Mouse (Mus musculus): ENCODE measurements at regions not wholly inside any gene's neighbourhood (a gene's known extent, or its start where the extent isn't known, plus 50 kb on each side); places are given as distances from the start of the nearest gene placed in this dataset.

DNA sequence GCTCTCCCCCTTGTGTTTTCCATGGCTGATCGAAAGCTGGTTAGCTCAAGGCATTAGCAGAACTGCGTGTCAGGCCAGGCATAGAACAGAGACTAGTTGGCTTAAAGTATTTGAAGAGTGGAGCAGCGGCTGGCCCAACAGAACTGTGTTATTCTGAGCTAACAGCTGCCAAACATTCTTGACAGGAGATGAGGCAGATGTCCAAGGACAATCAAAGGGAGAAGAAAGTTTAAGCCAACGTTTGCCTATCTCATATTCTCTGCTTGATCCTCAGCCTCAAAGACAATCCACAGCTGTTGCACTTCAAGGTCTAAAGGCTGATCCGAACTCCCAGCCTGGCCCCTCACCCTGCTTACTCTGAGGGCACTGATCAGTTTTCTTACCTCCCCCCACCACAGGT is 401.2 kb upstream of the Nr2f2 start:
- Histone ChIP-seq H3K36me3 (ENCODE audit: control insufficient read depth, insufficient read depth, low read length) (no peaks in the 10 kb centered on the region), H3K9ac (ENCODE audit: low read depth, low read length, severe bottlenecking) (no peak overlapping the region), H3K27me3 (ENCODE audit: control insufficient read depth, insufficient read depth, low read length) (no peaks in the 10 kb centered on the region), H3K4me1 (ENCODE audit: control insufficient read depth, insufficient read depth, low read length) (no peaks in the 10 kb centered on the region), H3K27ac (replicated peaks; ENCODE audit: low read depth, low read length) (no peak overlapping the region), H3K4me3 (replicated peaks; ENCODE audit: low read length) (no peak overlapping the region), H3K9me3 (ENCODE audit: control insufficient read depth, low read length) (no peaks in the 10 kb centered on the region), H3K4me2 (replicated peaks; ENCODE audit: low read depth, low read length, severe bottlenecking) (no peak overlapping the region)
- TF ChIP-seq POLR2A (IDR thresholded peaks at IDR 0.05; ENCODE audit: borderline replicate concordance, extremely low read depth, insufficient read depth, insufficient read length), result no peak
- peak; percentile 42 for DNase-seq (ENCODE audit: low spot score)
- 67% methylated on average over 5 of the region's 5 CpGs for WGBS
- peak; percentile 85 for ATAC-seq (ENCODE audit: low FRiP score, low read depth)

DNA sequence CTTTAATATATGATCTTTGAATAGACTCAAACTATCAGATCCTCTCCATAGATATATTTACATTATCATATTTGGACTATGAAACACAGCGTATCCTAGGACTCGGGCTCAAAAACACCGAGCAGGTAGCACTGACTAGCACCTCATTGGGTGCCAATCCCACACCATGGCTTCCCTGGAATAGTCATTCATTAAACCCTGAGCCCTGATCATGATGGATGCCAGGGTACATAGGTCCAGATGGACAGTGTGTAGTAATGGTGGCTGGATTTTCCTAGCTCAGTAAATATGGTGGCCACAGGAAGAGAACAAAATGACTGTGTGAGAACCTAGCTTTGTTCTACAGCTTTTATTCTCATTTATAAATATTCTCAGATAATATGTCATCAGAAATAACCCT is 390.1 kb upstream of the Nr2f2 start:
- DNase-seq (ENCODE audit: low spot score) (no peak), ATAC-seq (ENCODE audit: low FRiP score, low read depth) (no peak)
- Histone ChIP-seq H3K27ac (replicated peaks; ENCODE audit: low read depth, low read length) (no peak overlapping the region), H3K9ac (ENCODE audit: low read depth, low read length, severe bottlenecking) (no peak overlapping the region), H3K4me3 (replicated peaks; ENCODE audit: low read length) (no peak overlapping the region), H3K27me3 (ENCODE audit: control insufficient read depth, insufficient read depth, low read length) (no peaks in the 10 kb centered on the region), H3K9me3 (ENCODE audit: control insufficient read depth, low read length) (no peaks in the 10 kb centered on the region), H3K4me1 (ENCODE audit: control insufficient read depth, insufficient read depth, low read length) (no peaks in the 10 kb centered on the region), H3K36me3 (ENCODE audit: control insufficient read depth, insufficient read depth, low read length) (no peaks in the 10 kb centered on the region), H3K4me2 (replicated peaks; ENCODE audit: low read depth, low read length, severe bottlenecking) (no peak overlapping the region)
- TF ChIP-seq POLR2A (IDR thresholded peaks at IDR 0.05; ENCODE audit: borderline replicate concordance, extremely low read depth, insufficient read depth, insufficient read length), result no peak
- WGBS, result 99% methylated on average over 3 of the region's 3 CpGs

DNA sequence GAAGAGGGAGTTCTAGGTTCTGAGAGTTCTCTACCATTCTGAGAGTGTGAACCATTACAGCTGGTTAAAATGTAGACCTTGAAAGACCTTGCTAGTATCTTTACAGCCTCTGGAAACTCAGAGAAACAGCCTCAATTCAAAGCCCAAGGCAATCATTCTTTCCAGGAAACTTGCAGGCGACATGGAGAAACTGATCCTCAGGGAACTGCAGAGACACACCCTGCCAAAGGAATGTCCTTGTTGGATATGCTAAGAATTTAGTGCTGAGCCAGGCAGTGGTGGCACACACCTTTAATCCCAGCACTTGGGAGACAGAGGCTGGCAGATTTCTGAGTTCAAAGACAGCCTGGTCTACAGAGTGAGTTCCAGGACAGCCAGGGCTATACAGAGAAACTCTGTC is 388.3 kb upstream of the Nr2f2 start:
- H3K9ac ChIP-seq (ENCODE audit: low read depth, low read length, severe bottlenecking), result no peak overlapping the region
- H3K4me1 ChIP-seq (ENCODE audit: control insufficient read depth, insufficient read depth, low read length), result no peaks in the 10 kb centered on the region
- WGBS, result 55% methylated on average over 1 of the region's 1 CpGs
- H3K36me3 ChIP-seq (ENCODE audit: control insufficient read depth, insufficient read depth, low read length), result no peaks in the 10 kb centered on the region
- no peaks in the 10 kb centered on the region for H3K9me3 ChIP-seq (ENCODE audit: control insufficient read depth, low read length)
- DNase-seq (ENCODE audit: low spot score), result no peak
- H3K4me2 ChIP-seq (replicated peaks; ENCODE audit: low read depth, low read length, severe bottlenecking), result no peak overlapping the region
- no peaks in the 10 kb centered on the region for H3K27me3 ChIP-seq (ENCODE audit: control insufficient read depth, insufficient read depth, low read length)
- TF ChIP-seq POLR2A (IDR thresholded peaks at IDR 0.05; ENCODE audit: borderline replicate concordance, extremely low read depth, insufficient read depth, insufficient read length), result no peak
- no peak overlapping the region for H3K27ac ChIP-seq (replicated peaks; ENCODE audit: low read depth, low read length)
- ATAC-seq (ENCODE audit: low FRiP score, low read depth), result no peak
- H3K4me3 ChIP-seq (replicated peaks; ENCODE audit: low read length), result no peak overlapping the region

DNA sequence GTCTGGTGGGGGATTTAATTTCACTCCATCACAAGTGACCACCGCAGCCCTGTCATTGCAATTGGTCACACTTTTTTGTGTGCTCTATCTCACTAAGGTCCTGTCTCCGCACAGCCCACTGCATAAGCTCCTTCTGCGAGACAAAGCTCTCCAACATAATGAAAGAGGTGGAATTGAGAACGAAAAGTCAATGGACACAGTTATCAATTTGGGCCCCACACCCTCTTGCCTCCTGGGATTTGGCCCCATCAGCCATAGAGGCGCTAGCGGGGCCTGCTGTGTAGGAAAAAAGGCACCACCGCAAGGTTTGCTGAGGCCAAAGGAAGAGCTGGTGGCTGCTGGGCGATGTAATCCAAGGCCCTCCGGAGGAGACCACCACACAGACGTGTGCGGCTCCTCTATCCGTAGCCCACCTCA is 386.3 kb upstream of the Nr2f2 start:
- no peaks in the 10 kb centered on the region for H3K9me3 ChIP-seq (ENCODE audit: control insufficient read depth, low read length)
- no peaks in the 10 kb centered on the region for H3K27me3 ChIP-seq (ENCODE audit: control insufficient read depth, insufficient read depth, low read length)
- TF ChIP-seq POLR2A (IDR thresholded peaks at IDR 0.05; ENCODE audit: borderline replicate concordance, extremely low read depth, insufficient read depth, insufficient read length), result no peak
- no peak for ATAC-seq (ENCODE audit: low FRiP score, low read depth)
- H3K4me3 ChIP-seq (replicated peaks; ENCODE audit: low read length), result no peak overlapping the region
- 93% methylated on average over 12 of the region's 12 CpGs for WGBS
- no peak for DNase-seq (ENCODE audit: low spot score)
- H3K4me2 ChIP-seq (replicated peaks; ENCODE audit: low read depth, low read length, severe bottlenecking), result no peak overlapping the region
- no peaks in the 10 kb centered on the region for H3K36me3 ChIP-seq (ENCODE audit: control insufficient read depth, insufficient read depth, low read length)
- no peak overlapping the region for H3K9ac ChIP-seq (ENCODE audit: low read depth, low read length, severe bottlenecking)
- no peaks in the 10 kb centered on the region for H3K4me1 ChIP-seq (ENCODE audit: control insufficient read depth, insufficient read depth, low read length)
- H3K27ac ChIP-seq (replicated peaks; ENCODE audit: low read depth, low read length), result no peak overlapping the region

DNA sequence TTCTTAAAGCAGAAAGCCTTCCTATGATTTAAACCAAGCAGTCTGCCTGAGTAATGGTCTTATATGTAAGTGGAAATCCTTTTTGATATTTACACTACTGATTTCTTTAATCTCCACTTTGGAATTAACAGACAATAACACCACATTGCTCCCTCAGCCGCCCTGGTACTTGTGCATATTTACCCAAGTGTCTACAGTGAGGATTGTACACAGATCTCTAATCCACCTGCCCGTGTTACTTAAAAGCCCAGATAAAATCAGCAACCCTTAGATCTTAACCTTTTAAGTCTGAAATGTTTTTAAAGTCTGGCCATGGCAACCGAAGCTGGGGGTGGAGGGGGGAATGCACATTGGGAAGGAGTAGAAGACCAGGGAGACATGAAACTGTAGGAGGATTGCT is 382.3 kb upstream of the Nr2f2 start:
- DNase-seq (ENCODE audit: low spot score), result no peak
- peaks cover 2% of the 10 kb centered on the region; the same call in 1 of the 2 replicates for H3K4me1 ChIP-seq (ENCODE audit: control insufficient read depth, insufficient read depth, low read length)

DNA sequence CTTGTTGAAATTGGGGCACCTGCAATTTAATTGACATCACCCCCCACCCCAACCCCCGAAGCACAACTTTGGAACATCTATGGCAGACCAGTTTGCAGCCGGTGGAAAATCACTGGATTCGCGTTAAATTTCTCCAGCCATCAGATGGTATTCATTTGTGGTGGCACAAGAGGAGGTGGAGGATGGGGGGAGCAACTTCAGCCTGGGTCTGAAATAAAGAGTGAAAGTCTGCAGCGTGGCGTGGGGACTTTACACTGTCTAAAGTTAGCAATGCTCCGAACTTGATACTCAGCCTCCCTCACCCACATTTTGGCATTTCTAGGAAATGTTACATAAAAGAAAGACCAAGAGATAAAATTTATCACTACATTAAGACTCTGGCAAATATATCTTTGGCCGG is 381.8 kb upstream of the Nr2f2 start:
- 23% methylated on average over 8 of the region's 8 CpGs for WGBS
- Histone ChIP-seq H3K4me3 (replicated peaks; ENCODE audit: low read length) (no peak overlapping the region), H3K9me3 (ENCODE audit: control insufficient read depth, low read length) (no peaks in the 10 kb centered on the region), H3K27ac (replicated peaks; ENCODE audit: low read depth, low read length) (no peak overlapping the region), H3K36me3 (ENCODE audit: control insufficient read depth, insufficient read depth, low read length) (no peaks in the 10 kb centered on the region), H3K4me2 (replicated peaks; ENCODE audit: low read depth, low read length, severe bottlenecking) (no peak overlapping the region), H3K4me1 (ENCODE audit: control insufficient read depth, insufficient read depth, low read length) (peaks cover 2% of the 10 kb centered on the region; the same call in 1 of the 2 replicates), H3K9ac (ENCODE audit: low read depth, low read length, severe bottlenecking) (no peak overlapping the region), H3K27me3 (ENCODE audit: control insufficient read depth, insufficient read depth, low read length) (no peaks in the 10 kb centered on the region)
- ATAC-seq (ENCODE audit: low FRiP score, low read depth) (no peak), DNase-seq (ENCODE audit: low spot score) (no peak)
- TF ChIP-seq POLR2A (IDR thresholded peaks at IDR 0.05; ENCODE audit: borderline replicate concordance, extremely low read depth, insufficient read depth, insufficient read length), result no peak

More for the DNA sequence above, 382.3 kb upstream of the Nr2f2 start:
- H3K27ac ChIP-seq (replicated peaks; ENCODE audit: low read depth, low read length), result no peak overlapping the region
- no peaks in the 10 kb centered on the region for H3K9me3 ChIP-seq (ENCODE audit: control insufficient read depth, low read length)
- ATAC-seq (ENCODE audit: low FRiP score, low read depth), result no peak
- 26% methylated on average over 3 of the region's 3 CpGs for WGBS
- no peaks in the 10 kb centered on the region for H3K27me3 ChIP-seq (ENCODE audit: control insufficient read depth, insufficient read depth, low read length)
- H3K4me3 ChIP-seq (replicated peaks; ENCODE audit: low read length), result no peak overlapping the region
- H3K36me3 ChIP-seq (ENCODE audit: control insufficient read depth, insufficient read depth, low read length), result no peaks in the 10 kb centered on the region
- no peak overlapping the region for H3K9ac ChIP-seq (ENCODE audit: low read depth, low read length, severe bottlenecking)
- H3K4me2 ChIP-seq (replicated peaks; ENCODE audit: low read depth, low read length, severe bottlenecking), result no peak overlapping the region
- TF ChIP-seq POLR2A (IDR thresholded peaks at IDR 0.05; ENCODE audit: borderline replicate concordance, extremely low read depth, insufficient read depth, insufficient read length), result no peak

Measured in limb, embryonic 14.5 days (tissue).